Mouse (Mus musculus) midbrain, embryonic 14.5 days (tissue): ENCODE data around the gene Mfsd7a. TPM values are rescaled to one million over a fixed set of nuclear protein-coding genes. Genes with fewer than 3 reads are reported as not detected.

Source experiments
- ATAC-seq: fragments of 200-750 bp; cut with Nextera tagmentation; 2 replicates; pipeline ENCODE4 v1.8.0; 2017; ENCODE audit warnings: moderate number of reproducible peaks, moderate library complexity; ENCODE audit not compliant: low FRiP score, low TSS enrichment
- DNase-seq: peaks from one replicate; pipeline ENCODE4 v3.0.0-alpha.2; 2015
- H3K27ac ChIP-seq: fragments of 300-500 bp; sonication (generic); replicated peaks from 2 replicates; pipeline ENCODE4 v1.5.1; 2014; ENCODE audit warnings: mild to moderate bottlenecking, low read depth, low read length, moderate library complexity
- H3K27me3 ChIP-seq: fragments of 300-500 bp; sonication (generic); 2 replicates; pipeline ENCODE4 v1.6.1; 2014; ENCODE audit warnings: low read length, control low read depth, mixed read lengths; ENCODE audit not compliant: control insufficient read depth, insufficient read depth
- H3K36me3 ChIP-seq: fragments of 300-500 bp; sonication (generic); 2 replicates; pipeline ENCODE4 v1.6.1; 2014; ENCODE audit warnings: low read length, control low read depth; ENCODE audit not compliant: control insufficient read depth, insufficient read depth
- H3K4me1 ChIP-seq: fragments of 300-500 bp; sonication (generic); 2 replicates; pipeline ENCODE4 v1.6.1; 2014; ENCODE audit warnings: mild to moderate bottlenecking, antibody characterized with exemption, low read length, control low read depth; ENCODE audit not compliant: control insufficient read depth, insufficient read depth
- H3K4me2 ChIP-seq: fragments of 300-500 bp; sonication (generic); 2 replicates; pipeline ENCODE4 v1.6.1; 2014; ENCODE audit warnings: mild to moderate bottlenecking, low read length, moderate library complexity
- H3K4me3 ChIP-seq: fragments of 300-500 bp; sonication (generic); replicated peaks from 2 replicates; pipeline ENCODE4 v1.5.1; 2014; ENCODE audit warnings: low read depth, low read length
- H3K9ac ChIP-seq: fragments of 300-500 bp; sonication (generic); replicated peaks from 2 replicates; pipeline ENCODE4 v1.6.1; 2014; ENCODE audit warnings: mild to moderate bottlenecking, low read length, moderate library complexity
- H3K9me3 ChIP-seq: fragments of 300-500 bp; sonication (generic); 2 replicates; pipeline ENCODE4 v1.6.1; 2016; ENCODE audit warnings: low read length, control low read depth, mixed read lengths; ENCODE audit not compliant: control insufficient read depth
- WGBS: fragments of 180-500 bp; shearing (Covaris S2); extraction: QIAGEN DNeasy Blood & Tissue Kit; methylation state at CpG from one replicate; pipeline ENCODE4 v1.1.7; 2014; 5-methylcytosine and 5-hydroxymethylcytosine counted together
- polyA plus RNA-seq: library from polyadenylated mRNA; unstranded; fragments of >200 nt; fragmentation: Nextera tagmentation; extraction: Ambion mirVana; gene quantifications from 2 replicates; pipeline ENCODE4 v1.2.1, GENCODE M21; 2014

Mfsd7a gene
- polyA plus RNA-seq, 1 experiment from 2014 or later, result not detected

- no peak for DNase-seq
- 81% methylated on average over 8 of the region's 8 CpGs for WGBS
- ATAC-seq, result no peak
Measured at GRCm38 (mm10) chr5:108450837-108451540, 2.3 kb upstream of the Mfsd7a start.

GRCm38 (mm10) chr5:108447857-108448256, 834 bp downstream of the Mfsd7a start:
- H3K4me3 ChIP-seq, result no peak overlapping the region
- WGBS, result 87% methylated on average over 7 of the region's 7 CpGs
- H3K4me1 ChIP-seq, result peaks cover 4% of the 10 kb centered on the region; the same call in 1 of the 2 replicates
- ATAC-seq, result no peak
- DNase-seq, result no peak
- H3K36me3 ChIP-seq, result no peaks in the 10 kb centered on the region
- no peak overlapping the region for H3K27ac ChIP-seq
- no peak overlapping the region for H3K9ac ChIP-seq
- H3K4me2 ChIP-seq, result no peak overlapping the region
- H3K9me3 ChIP-seq, result no peaks in the 10 kb centered on the region
- peaks cover 14% of the 10 kb centered on the region; the same call in 1 of the 2 replicates for H3K27me3 ChIP-seq

More at GRCm38 (mm10) chr5:108450837-108451540, 2.3 kb upstream of the Mfsd7a start:
- no peak overlapping the region for H3K27ac ChIP-seq
- no peak overlapping the region for H3K4me3 ChIP-seq
- H3K27me3 ChIP-seq, result peaks cover 14% of the 10 kb centered on the region; the same call in 1 of the 2 replicates
- H3K4me2 ChIP-seq, result no peak overlapping the region
- H3K9me3 ChIP-seq, result no peaks in the 10 kb centered on the region
- H3K4me1 ChIP-seq, result peaks cover 4% of the 10 kb centered on the region; the same call in 1 of the 2 replicates
- H3K36me3 ChIP-seq, result no peaks in the 10 kb centered on the region
- no peak overlapping the region for H3K9ac ChIP-seq

DNA sequence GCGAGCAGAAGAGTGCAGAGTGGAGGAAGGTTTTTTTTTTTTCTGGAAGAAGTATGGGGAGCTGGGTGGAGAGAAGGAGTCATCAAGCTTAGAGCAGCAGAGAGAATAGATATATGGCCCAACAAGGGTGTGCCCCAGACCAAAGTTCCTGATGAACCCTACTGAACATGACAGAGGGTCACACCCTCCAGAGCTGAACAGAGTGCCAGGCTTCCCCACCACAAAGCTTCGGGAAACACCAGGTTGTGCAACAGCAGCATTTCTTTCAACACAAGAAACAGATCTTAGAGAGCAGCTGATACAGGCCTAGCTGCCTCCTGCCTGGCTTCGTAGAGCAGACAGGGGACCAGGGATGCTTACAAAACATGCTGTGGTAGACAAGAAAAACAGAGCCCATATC, 1.7 kb downstream of the Mfsd7a start:
- ATAC-seq (no peak), DNase-seq (no peak)
- no peak overlapping the region for H3K4me3 ChIP-seq
- H3K36me3 ChIP-seq, result no peaks in the 10 kb centered on the region
- WGBS, result 91% methylated on average over 3 of the region's 3 CpGs
- peaks cover 4% of the 10 kb centered on the region; the same call in 1 of the 2 replicates for H3K4me1 ChIP-seq
- no peak overlapping the region for H3K9ac ChIP-seq
- H3K27ac ChIP-seq, result no peak overlapping the region
- H3K4me2 ChIP-seq, result no peak overlapping the region
- H3K27me3 ChIP-seq, result peaks cover 14% of the 10 kb centered on the region; the same call in 1 of the 2 replicates
- no peaks in the 10 kb centered on the region for H3K9me3 ChIP-seq

DNA sequence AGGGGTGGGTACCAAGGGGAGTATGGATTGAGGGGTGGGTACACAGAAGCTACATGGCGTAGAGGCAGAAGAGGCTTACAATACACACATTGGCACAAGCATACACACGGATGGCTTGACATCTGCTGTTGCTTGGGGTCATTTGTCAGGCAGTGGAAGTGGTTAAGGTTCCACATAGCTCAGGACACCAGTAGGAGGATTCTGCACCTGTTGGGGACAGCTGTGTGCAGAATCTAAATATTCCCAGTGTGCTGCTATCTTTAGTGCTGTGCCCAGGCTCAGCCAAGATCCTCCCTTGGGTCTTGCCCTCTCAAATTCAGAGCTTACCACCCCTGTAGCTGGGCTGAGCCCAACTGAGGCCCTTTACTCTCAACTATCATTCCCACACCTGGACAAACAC, 12.6 kb downstream of the Mfsd7a start:
- Histone ChIP-seq H3K9ac (no peak overlapping the region), H3K9me3 (no peaks in the 10 kb centered on the region), H3K4me1 (peaks cover 12% of the 10 kb centered on the region; the same call in 1 of the 2 replicates), H3K27me3 (peaks cover 3% of the 10 kb centered on the region; the same call in 1 of the 2 replicates), H3K36me3 (peaks cover 9% of the 10 kb centered on the region), H3K4me3 (no peak overlapping the region), H3K4me2 (no peak overlapping the region), H3K27ac (no peak overlapping the region)
- 86% methylated on average over 2 of the region's 2 CpGs for WGBS
- DNase-seq, result no peak
- ATAC-seq, result no peak

DNA sequence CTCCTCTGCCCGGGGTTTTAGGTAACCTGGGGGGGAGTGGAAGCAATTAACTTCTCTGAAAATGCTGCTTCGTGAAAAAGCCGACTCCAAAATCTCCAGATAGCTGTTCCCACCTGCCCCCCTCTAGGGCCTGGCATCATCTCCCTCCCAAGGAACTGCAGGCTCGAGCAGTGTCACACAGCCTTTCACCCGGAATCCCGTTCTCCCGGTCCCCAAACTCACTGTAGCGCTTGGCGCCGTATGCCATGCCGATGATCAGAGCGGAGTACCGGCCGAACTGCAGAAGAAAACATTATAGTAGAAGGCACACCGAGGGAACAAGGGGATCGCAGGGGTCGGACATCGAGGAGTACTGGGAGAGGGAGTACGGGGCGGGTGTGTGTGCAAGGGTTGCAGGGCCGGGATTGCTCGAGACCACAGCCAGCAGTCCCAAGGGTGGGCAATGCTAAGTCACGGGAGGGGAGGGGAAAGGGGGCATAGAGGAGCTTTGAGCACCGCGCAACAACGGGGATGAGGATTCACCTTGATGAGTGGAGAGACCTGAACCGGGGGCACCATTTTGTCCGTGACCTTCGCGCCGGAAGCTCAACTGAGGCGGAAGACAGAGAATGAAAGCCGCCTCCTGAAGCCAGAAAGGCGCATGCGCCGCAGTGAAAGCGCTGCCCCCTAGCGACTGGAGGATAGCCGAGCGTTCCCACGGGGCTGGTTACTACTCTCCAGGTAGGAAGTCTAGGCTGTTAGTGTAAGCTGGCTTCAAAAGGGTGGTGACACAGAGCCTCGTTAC, 14.7 kb downstream of the Mfsd7a start, which contains the start of gene Atp5k:
TSS of gene Atp5k (minus strand) at position 645 of the 784 bp plus-strand sequence.
- Histone ChIP-seq H3K4me1 (peaks cover 12% of the 10 kb centered on the region; the same call in 1 of the 2 replicates), H3K9ac (peak within 1 kb of the TSS; percentile 72), H3K4me3 (peak within 1 kb of the TSS; percentile 61), H3K9me3 (no peaks in the 10 kb centered on the region), H3K27ac (no peak within 1 kb of the TSS), H3K27me3 (peaks cover 3% of the 10 kb centered on the region; the same call in 1 of the 2 replicates), H3K4me2 (peak within 1 kb of the TSS; percentile 87), H3K36me3 (peaks cover 24% of the 10 kb centered on the region)
- ATAC-seq, result peak; percentile 77
- 1% methylated on average over 42 of the region's 42 CpGs for WGBS
- DNase-seq, result peak; percentile 97

DNA sequence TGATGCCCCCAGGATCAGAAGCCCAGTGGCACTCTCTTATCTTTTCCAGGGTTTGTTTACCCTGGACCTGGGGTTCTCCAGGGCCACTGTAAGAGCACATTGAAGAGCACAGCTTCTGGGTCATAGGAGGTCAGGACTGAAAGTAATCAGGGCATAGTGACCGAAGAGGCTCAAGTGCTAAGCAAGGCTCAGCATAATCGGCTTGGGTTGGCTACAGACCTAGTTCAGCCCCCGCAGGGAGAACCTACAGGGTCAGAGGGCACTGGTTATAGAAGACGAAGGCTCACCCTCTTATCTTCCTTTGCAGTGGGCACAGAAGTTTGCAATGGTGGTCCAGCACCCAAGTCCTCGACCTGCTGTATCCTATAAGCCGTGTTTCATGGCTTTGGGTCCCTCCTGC, 17.5 kb downstream of the Mfsd7a start:
- H3K27ac ChIP-seq, result no peak overlapping the region
- no peak overlapping the region for H3K4me2 ChIP-seq
- WGBS, result 96% methylated on average over 6 of the region's 6 CpGs
- no peaks in the 10 kb centered on the region for H3K9me3 ChIP-seq
- DNase-seq (no peak), ATAC-seq (no peak)
- no peaks in the 10 kb centered on the region for H3K27me3 ChIP-seq
- H3K4me1 ChIP-seq, result peaks cover 12% of the 10 kb centered on the region; the same call in 1 of the 2 replicates
- H3K9ac ChIP-seq, result no peak overlapping the region
- no peak overlapping the region for H3K4me3 ChIP-seq
- peaks cover 24% of the 10 kb centered on the region for H3K36me3 ChIP-seq

GRCm38 (mm10) chr5:108427186-108427585, 21.5 kb downstream of the Mfsd7a start:
- Histone ChIP-seq H3K4me3 (no peak overlapping the region), H3K9me3 (no peaks in the 10 kb centered on the region), H3K4me1 (no peaks in the 10 kb centered on the region), H3K4me2 (no peak overlapping the region), H3K27ac (no peak overlapping the region), H3K9ac (no peak overlapping the region), H3K27me3 (no peaks in the 10 kb centered on the region), H3K36me3 (peaks cover 24% of the 10 kb centered on the region)
- peak; percentile 62 for DNase-seq
- peak; percentile 40; the same call in 1 of the 2 replicates for ATAC-seq
- 65% methylated on average over 1 of the region's 1 CpGs for WGBS

DNA sequence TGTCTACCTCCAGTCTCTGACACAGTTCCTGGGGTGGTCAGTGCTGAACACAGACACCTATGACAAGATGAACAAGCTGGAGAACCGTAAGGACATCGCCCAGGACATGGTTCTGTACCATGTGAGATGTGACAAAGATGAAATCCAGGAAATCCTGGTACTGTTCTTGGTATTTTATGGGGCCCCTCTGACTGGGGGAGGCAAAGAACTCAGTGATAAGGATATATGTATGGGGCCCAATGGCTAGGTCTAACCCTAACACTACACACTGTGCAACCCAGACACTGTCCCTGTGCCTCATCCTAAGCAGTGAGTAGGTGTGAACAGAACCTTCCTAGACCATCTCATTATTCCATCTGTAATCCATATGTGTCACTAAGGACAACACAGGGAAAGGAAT, 25.3 kb downstream of the Mfsd7a start:
- no peak for ATAC-seq
- 88% methylated on average over 2 of the region's 2 CpGs for WGBS
- no peak overlapping the region for H3K27ac ChIP-seq

More for the DNA sequence above, 25.3 kb downstream of the Mfsd7a start:
- Histone ChIP-seq H3K4me1 (no peaks in the 10 kb centered on the region), H3K9me3 (no peaks in the 10 kb centered on the region), H3K4me2 (no peak overlapping the region), H3K4me3 (no peak overlapping the region), H3K27me3 (no peaks in the 10 kb centered on the region), H3K9ac (no peak overlapping the region), H3K36me3 (no peaks in the 10 kb centered on the region)
- no peak for DNase-seq
